Mouse (Mus musculus): ENCODE results near the gene Nkx2-5. TPM values are rescaled to one million over a fixed set of nuclear protein-coding genes. Genes with fewer than 3 reads are reported as not detected.

Nkx2-5 gene
- polyA plus RNA-seq, 1 experiment from 2014 or later: not detected

- peaks cover 5% of the 10 kb centered on the region; the same call in 1 of the 2 replicates for H3K4me1 ChIP-seq
- no peak overlapping the region for H3K4me2 ChIP-seq (replicated peaks)
- no peak overlapping the region for H3K4me3 ChIP-seq
- peaks cover 68% of the 10 kb centered on the region for H3K27me3 ChIP-seq
- H3K36me3 ChIP-seq: no peaks in the 10 kb centered on the region
- no peaks in the 10 kb centered on the region for H3K9me3 ChIP-seq
- no peak for ATAC-seq (replicated peaks)
- 78% methylated on average over 5 of the region's 5 CpGs for WGBS
- no peak overlapping the region for H3K9ac ChIP-seq (replicated peaks)
- no peak overlapping the region for H3K27ac ChIP-seq (replicated peaks)
Measured at GRCm38 (mm10) chr17:26834302-26834965, 10.4 kb downstream of the Nkx2-5 start.

GRCm38 (mm10) chr17:26833806-26834205 is 11.0 kb downstream of the Nkx2-5 start:
- H3K27ac ChIP-seq (replicated peaks): no peak overlapping the region
- no peak overlapping the region for H3K4me3 ChIP-seq
- H3K9me3 ChIP-seq: no peaks in the 10 kb centered on the region
- no peak overlapping the region for H3K9ac ChIP-seq (replicated peaks)
- no peaks in the 10 kb centered on the region for H3K36me3 ChIP-seq
- ATAC-seq (replicated peaks): no peak
- 74% methylated on average over 2 of the region's 2 CpGs for WGBS
- no peak overlapping the region for H3K4me2 ChIP-seq (replicated peaks)
- no peaks in the 10 kb centered on the region for H3K4me1 ChIP-seq
- peaks cover 65% of the 10 kb centered on the region for H3K27me3 ChIP-seq

- Histone ChIP-seq H3K4me3 (no peak overlapping the region), H3K27ac (replicated peaks) (no peak overlapping the region), H3K36me3 (no peaks in the 10 kb centered on the region), H3K4me1 (no peaks in the 10 kb centered on the region), H3K9me3 (no peaks in the 10 kb centered on the region), H3K4me2 (replicated peaks) (no peak overlapping the region), H3K27me3 (peaks cover 9% of the 10 kb centered on the region), H3K9ac (replicated peaks) (no peak overlapping the region)
- 84% methylated on average over 16 of the region's 17 CpGs for WGBS
- no peak for ATAC-seq (replicated peaks)
Measured at GRCm38 (mm10) chr17:26826131-26826530, 18.7 kb downstream of the Nkx2-5 start.

GRCm38 (mm10) chr17:26817776-26818175 is 27.0 kb downstream of the Nkx2-5 start:
- Histone ChIP-seq H3K4me3 (no peak overlapping the region), H3K4me1 (no peaks in the 10 kb centered on the region), H3K36me3 (no peaks in the 10 kb centered on the region), H3K9ac (replicated peaks) (no peak overlapping the region), H3K9me3 (no peaks in the 10 kb centered on the region), H3K27ac (replicated peaks) (no peak overlapping the region), H3K27me3 (0 out of 2 replicates have a peak, but pooled peaks cover 3% of the 10 kb centered on the region), H3K4me2 (replicated peaks) (no peak overlapping the region)
- ATAC-seq (replicated peaks): no peak

- no peak overlapping the region for H3K4me3 ChIP-seq
- 82% methylated on average over 6 of the region's 6 CpGs for WGBS
- H3K36me3 ChIP-seq: no peaks in the 10 kb centered on the region
- no peaks in the 10 kb centered on the region for H3K4me1 ChIP-seq
- no peak overlapping the region for H3K27ac ChIP-seq (replicated peaks)
- no peak overlapping the region for H3K4me2 ChIP-seq (replicated peaks)
- ATAC-seq (replicated peaks): no peak
- H3K9ac ChIP-seq (replicated peaks): no peak overlapping the region
- H3K27me3 ChIP-seq: 0 out of 2 replicates have a peak, but pooled peaks cover 3% of the 10 kb centered on the region
- no peaks in the 10 kb centered on the region for H3K9me3 ChIP-seq
Measured at GRCm38 (mm10) chr17:26816810-26817209, 28.0 kb downstream of the Nkx2-5 start.

- Histone ChIP-seq H3K4me3 (no peak overlapping the region), H3K9ac (replicated peaks) (no peak overlapping the region), H3K27me3 (0 out of 2 replicates have a peak, but pooled peaks cover 3% of the 10 kb centered on the region), H3K36me3 (no peaks in the 10 kb centered on the region), H3K4me2 (replicated peaks) (no peak overlapping the region), H3K4me1 (no peaks in the 10 kb centered on the region), H3K9me3 (no peaks in the 10 kb centered on the region), H3K27ac (replicated peaks) (no peak overlapping the region)
- 83% methylated on average over 9 of the region's 9 CpGs for WGBS
- no peak for ATAC-seq (replicated peaks)
Measured at GRCm38 (mm10) chr17:26813497-26813896, 31.3 kb downstream of the Nkx2-5 start.

GRCm38 (mm10) chr17:26812607-26813006 is 32.2 kb downstream of the Nkx2-5 start:
- ATAC-seq (replicated peaks): no peak
- H3K27me3 ChIP-seq: no peaks in the 10 kb centered on the region
- 73% methylated on average over 2 of the region's 2 CpGs for WGBS
- no peak overlapping the region for H3K4me3 ChIP-seq
- H3K9me3 ChIP-seq: no peaks in the 10 kb centered on the region
- no peak overlapping the region for H3K4me2 ChIP-seq (replicated peaks)
- no peak overlapping the region for H3K27ac ChIP-seq (replicated peaks)
- no peaks in the 10 kb centered on the region for H3K36me3 ChIP-seq
- no peaks in the 10 kb centered on the region for H3K4me1 ChIP-seq
- no peak overlapping the region for H3K9ac ChIP-seq (replicated peaks)

GRCm38 (mm10) chr17:26802886-26803285 is 41.9 kb downstream of the Nkx2-5 start:
- no peak overlapping the region for H3K4me3 ChIP-seq
- H3K9me3 ChIP-seq: no peaks in the 10 kb centered on the region
- no peaks in the 10 kb centered on the region for H3K36me3 ChIP-seq
- no peak overlapping the region for H3K9ac ChIP-seq (replicated peaks)
- no peak for ATAC-seq (replicated peaks)
- H3K27ac ChIP-seq (replicated peaks): no peak overlapping the region
- H3K27me3 ChIP-seq: no peaks in the 10 kb centered on the region
- H3K4me1 ChIP-seq: no peaks in the 10 kb centered on the region
- H3K4me2 ChIP-seq (replicated peaks): no peak overlapping the region
- 75% methylated on average over 3 of the region's 3 CpGs for WGBS

- 82% methylated on average over 6 of the region's 6 CpGs for WGBS
- no peaks in the 10 kb centered on the region for H3K27me3 ChIP-seq
- H3K4me2 ChIP-seq (replicated peaks): no peak overlapping the region
- H3K4me1 ChIP-seq: no peaks in the 10 kb centered on the region
- no peak overlapping the region for H3K4me3 ChIP-seq
- ATAC-seq (replicated peaks): no peak
- peaks cover 12% of the 10 kb centered on the region for H3K36me3 ChIP-seq
- H3K27ac ChIP-seq (replicated peaks): no peak overlapping the region
- H3K9me3 ChIP-seq: no peaks in the 10 kb centered on the region
- H3K9ac ChIP-seq (replicated peaks): no peak overlapping the region
Measured at GRCm38 (mm10) chr17:26797379-26798128, 47.3 kb downstream of the Nkx2-5 start.

- Histone ChIP-seq H3K9me3 (no peaks in the 10 kb centered on the region), H3K9ac (replicated peaks) (no peak overlapping the region), H3K27me3 (no peaks in the 10 kb centered on the region), H3K36me3 (peaks cover 32% of the 10 kb centered on the region), H3K27ac (replicated peaks) (no peak overlapping the region), H3K4me3 (no peak overlapping the region), H3K4me2 (replicated peaks) (no peak overlapping the region), H3K4me1 (no peaks in the 10 kb centered on the region)
- WGBS: 78% methylated on average over 6 of the region's 7 CpGs
- no peak for ATAC-seq (replicated peaks)
Measured at GRCm38 (mm10) chr17:26795386-26795785, 49.4 kb downstream of the Nkx2-5 start.

- 18% methylated on average over 3 of the region's 3 CpGs for WGBS
- Histone ChIP-seq H3K4me2 (replicated peaks) (no peak overlapping the region), H3K36me3 (peaks cover 39% of the 10 kb centered on the region), H3K9me3 (no peaks in the 10 kb centered on the region), H3K27me3 (no peaks in the 10 kb centered on the region), H3K27ac (replicated peaks) (no peak overlapping the region), H3K4me1 (no peaks in the 10 kb centered on the region), H3K9ac (replicated peaks) (no peak overlapping the region), H3K4me3 (no peak overlapping the region)
- ATAC-seq (replicated peaks): no peak
Measured at GRCm38 (mm10) chr17:26794744-26795143, 50.1 kb downstream of the Nkx2-5 start.

- ATAC-seq (replicated peaks): no peak
- no peak overlapping the region for H3K9ac ChIP-seq (replicated peaks)
- H3K27ac ChIP-seq (replicated peaks): no peak overlapping the region
- no peaks in the 10 kb centered on the region for H3K4me1 ChIP-seq
- no peak overlapping the region for H3K4me2 ChIP-seq (replicated peaks)
- H3K36me3 ChIP-seq: peaks cover 52% of the 10 kb centered on the region
- H3K9me3 ChIP-seq: no peaks in the 10 kb centered on the region
- WGBS: 87% methylated on average over 5 of the region's 5 CpGs
- H3K27me3 ChIP-seq: no peaks in the 10 kb centered on the region
- no peak overlapping the region for H3K4me3 ChIP-seq
Measured at GRCm38 (mm10) chr17:26793068-26793765, 51.6 kb downstream of the Nkx2-5 start.

Data from forebrain, embryonic 15.5 days (tissue).